Mouse (Mus musculus) forebrain, postnatal 0 days (tissue): ENCODE measurements around the gene Sec14l1. TPM values are rescaled to one million over a fixed set of nuclear protein-coding genes. Genes with fewer than 3 reads are reported as not detected.

Experiments
- ATAC-seq: fragments of 200-750 bp; cut with Nextera tagmentation; 2 replicates; pipeline ENCODE4 v1.8.0; 2017; ENCODE audit warnings: mild to moderate bottlenecking, moderate library complexity
- DNase-seq: peaks from one replicate; pipeline ENCODE4 v3.0.0-alpha.2; 2015
- H3K27ac ChIP-seq: fragments of 300-500 bp; sonication (generic); 2 replicates; pipeline ENCODE4 v1.5.1; 2014; ENCODE audit warnings: low read depth, mild to moderate bottlenecking, antibody characterized with exemption, low read length, moderate library complexity, mixed read lengths
- H3K27me3 ChIP-seq: fragments of 300-500 bp; sonication (generic); 2 replicates; pipeline ENCODE4 v1.6.1; 2014; ENCODE audit warnings: mild to moderate bottlenecking, low read length, mixed read lengths; ENCODE audit not compliant: insufficient read depth
- H3K36me3 ChIP-seq: fragments of 300-500 bp; sonication (generic); 2 replicates; pipeline ENCODE4 v1.6.1; 2014; ENCODE audit warnings: mild to moderate bottlenecking, moderate library complexity; ENCODE audit not compliant: insufficient read depth
- H3K4me1 ChIP-seq: fragments of 300-500 bp; sonication (generic); 2 replicates; pipeline ENCODE4 v1.6.1; 2014; ENCODE audit warnings: antibody characterized with exemption; ENCODE audit not compliant: insufficient read depth
- H3K4me2 ChIP-seq: fragments of 300-500 bp; sonication (generic); 2 replicates; pipeline ENCODE4 v1.6.1; 2014; ENCODE audit warnings: low read depth, mild to moderate bottlenecking, moderate library complexity
- H3K4me3 ChIP-seq: fragments of 300-500 bp; sonication (generic); 2 replicates; pipeline ENCODE4 v1.5.1; 2014; ENCODE audit warnings: low read depth, low read length, mixed read lengths
- H3K9ac ChIP-seq: fragments of 300-500 bp; sonication (generic); 2 replicates; pipeline ENCODE4 v1.6.1; 2014; ENCODE audit warnings: mild to moderate bottlenecking
- H3K9me3 ChIP-seq: fragments of 300-500 bp; sonication (generic); 2 replicates; pipeline ENCODE4 v1.6.1; 2016; ENCODE audit warnings: low read length
- CTCF ChIP-seq: sonication (generic); IDR thresholded peaks from 2 replicates; pipeline ENCODE4 v1.5.1; 2016; ENCODE audit warnings: antibody characterized with exemption, control low read depth, low read depth
- WGBS: fragments of 180-500 bp; shearing (Covaris S2); extraction: QIAGEN DNeasy Blood & Tissue Kit; methylation state at CpG from one replicate; pipeline ENCODE4 v1.1.7; 2014; 5-methylcytosine and 5-hydroxymethylcytosine counted together
- polyA plus RNA-seq: library from polyadenylated mRNA; unstranded; fragments of >200 nt; fragmentation: Nextera tagmentation; extraction: Ambion mirVana; gene quantifications from 2 replicates; pipeline ENCODE4 v1.2.1, GENCODE M21; 2015
- total RNA-seq: library from RNA; depleted of rRNA; stranded (reverse); fragments of >200 nt; gene quantifications from 2 replicates; pipeline ENCODE4 v1.2.3, GENCODE M21; 2014

Gene Sec14l1
- total and polyA plus RNA-seq, 2 experiments from 2014 or later = 65.1 to 81.3 TPM

- ATAC-seq = no peak
- H3K36me3 ChIP-seq = peaks cover 5% of the 10 kb centered on the region
- H3K4me1 ChIP-seq = peaks cover 15% of the 10 kb centered on the region
- no peak overlapping the region for H3K4me2 ChIP-seq
- DNase-seq = no peak
- no peak; the same call in 1 of the 2 replicates for TF ChIP-seq CTCF
- no peaks in the 10 kb centered on the region for H3K27me3 ChIP-seq
- no peaks in the 10 kb centered on the region for H3K9me3 ChIP-seq
- H3K9ac ChIP-seq = no peak overlapping the region
- 95% methylated on average over 9 of the region's 9 CpGs for WGBS
- no peak overlapping the region for H3K4me3 ChIP-seq
- H3K27ac ChIP-seq = no peak overlapping the region
Observed at GRCm38 (mm10) chr11:117073426-117073825, 41.5 kb upstream of the Sec14l1 start.

GRCm38 (mm10) chr11:117076576-117077196 lies 38.3 kb upstream of the Sec14l1 start:
- Histone ChIP-seq H3K4me2 (peak overlapping the region; percentile 92), H3K27ac (peak overlapping the region; percentile 86), H3K4me3 (peak overlapping the region; percentile 76), H3K27me3 (no peaks in the 10 kb centered on the region), H3K4me1 (peaks cover 15% of the 10 kb centered on the region), H3K36me3 (peaks cover 25% of the 10 kb centered on the region), H3K9me3 (no peaks in the 10 kb centered on the region), H3K9ac (peak overlapping the region; percentile 87)
- ATAC-seq (peak; percentile 91), DNase-seq (peak; percentile 90)
- under 1% methylated on average over 54 of the region's 54 CpGs for WGBS
- TF ChIP-seq CTCF = peak; percentile 36; the same call in 1 of the 2 replicates

GRCm38 (mm10) chr11:117077227-117077626 lies 37.7 kb upstream of the Sec14l1 start:
- Histone ChIP-seq H3K4me3 (peak overlapping the region; percentile 76), H3K27ac (peak overlapping the region; percentile 86), H3K9ac (peak overlapping the region; percentile 87), H3K9me3 (no peaks in the 10 kb centered on the region), H3K27me3 (no peaks in the 10 kb centered on the region), H3K4me1 (peaks cover 17% of the 10 kb centered on the region), H3K36me3 (peaks cover 25% of the 10 kb centered on the region), H3K4me2 (peak overlapping the region; percentile 92)
- DNase-seq (no peak), ATAC-seq (no peak)
- WGBS = 4% methylated on average over 8 of the region's 8 CpGs
- no peak for TF ChIP-seq CTCF

- 87% methylated on average over 8 of the region's 8 CpGs for WGBS
- no peak for TF ChIP-seq CTCF
- Histone ChIP-seq H3K4me1 (peaks cover 17% of the 10 kb centered on the region), H3K4me3 (no peak overlapping the region), H3K27ac (no peak overlapping the region), H3K27me3 (no peaks in the 10 kb centered on the region), H3K4me2 (0 out of 2 replicates have a peak overlapping the region, but pooled peaks have one; percentile 92), H3K9ac (no peak overlapping the region), H3K9me3 (no peaks in the 10 kb centered on the region), H3K36me3 (peaks cover 25% of the 10 kb centered on the region)
- ATAC-seq (no peak), DNase-seq (no peak)
Observed at GRCm38 (mm10) chr11:117077902-117078301, 37.1 kb upstream of the Sec14l1 start.

- 93% methylated on average over 12 of the region's 12 CpGs for WGBS
- no peak overlapping the region for H3K4me3 ChIP-seq
- H3K9me3 ChIP-seq = no peaks in the 10 kb centered on the region
- H3K27ac ChIP-seq = no peak overlapping the region
- no peak overlapping the region for H3K9ac ChIP-seq
- ATAC-seq (no peak), DNase-seq (no peak)
- H3K27me3 ChIP-seq = no peaks in the 10 kb centered on the region
- peaks cover 17% of the 10 kb centered on the region for H3K4me1 ChIP-seq
- no peak overlapping the region for H3K4me2 ChIP-seq
- TF ChIP-seq CTCF = no peak
- H3K36me3 ChIP-seq = peaks cover 28% of the 10 kb centered on the region
Observed at GRCm38 (mm10) chr11:117078637-117079240, 36.2 kb upstream of the Sec14l1 start.

GRCm38 (mm10) chr11:117079651-117080190 lies 35.2 kb upstream of the Sec14l1 start:
- no peak overlapping the region for H3K4me3 ChIP-seq
- DNase-seq (no peak), ATAC-seq (no peak)
- H3K27ac ChIP-seq = no peak overlapping the region
- peaks cover 30% of the 10 kb centered on the region for H3K36me3 ChIP-seq
- no peak overlapping the region for H3K4me2 ChIP-seq
- H3K9me3 ChIP-seq = no peaks in the 10 kb centered on the region
- WGBS = 89% methylated on average over 17 of the region's 17 CpGs
- TF ChIP-seq CTCF = no peak
- H3K27me3 ChIP-seq = no peaks in the 10 kb centered on the region
- H3K9ac ChIP-seq = no peak overlapping the region
- peaks cover 17% of the 10 kb centered on the region for H3K4me1 ChIP-seq

- H3K9me3 ChIP-seq = no peaks in the 10 kb centered on the region
- WGBS = 93% methylated on average over 11 of the region's 11 CpGs
- peaks cover 30% of the 10 kb centered on the region for H3K36me3 ChIP-seq
- H3K9ac ChIP-seq = no peak overlapping the region
- H3K27ac ChIP-seq = no peak overlapping the region
- H3K27me3 ChIP-seq = no peaks in the 10 kb centered on the region
- H3K4me2 ChIP-seq = no peak overlapping the region
- ATAC-seq = no peak
- H3K4me3 ChIP-seq = no peak overlapping the region
- peaks cover 17% of the 10 kb centered on the region for H3K4me1 ChIP-seq
- no peak for DNase-seq
- no peak for TF ChIP-seq CTCF
Observed at GRCm38 (mm10) chr11:117080209-117080608, 34.8 kb upstream of the Sec14l1 start.
